Mouse (Mus musculus) forebrain, embryonic 15.5 days (tissue): ENCODE measurements around the gene AC131692.1. TPM values are rescaled to one million over a fixed set of nuclear protein-coding genes. Genes with fewer than 3 reads are reported as not detected.

Source experiments
- ATAC-seq: fragments of 200-750 bp; cut with Nextera tagmentation; replicated peaks from 2 replicates; pipeline ENCODE4 v1.8.0; 2017; ENCODE audit warnings: mild to moderate bottlenecking, moderate TSS enrichment, moderate library complexity
- H3K27ac ChIP-seq: fragments of 300-500 bp; sonication (generic); replicated peaks from 2 replicates; pipeline ENCODE4 v1.5.1; 2015; ENCODE audit warnings: mild to moderate bottlenecking, inconsistent platforms
- H3K27me3 ChIP-seq: fragments of 300-500 bp; sonication (generic); 2 replicates; pipeline ENCODE4 v1.6.1; 2015; ENCODE audit warnings: inconsistent platforms
- H3K36me3 ChIP-seq: fragments of 300-500 bp; sonication (generic); 2 replicates; pipeline ENCODE4 v1.6.1; 2015; ENCODE audit warnings: mild to moderate bottlenecking, inconsistent platforms
- H3K4me1 ChIP-seq: fragments of 300-500 bp; sonication (generic); 2 replicates; pipeline ENCODE4 v1.6.1; 2015; ENCODE audit warnings: inconsistent platforms
- H3K4me2 ChIP-seq: fragments of 300-500 bp; sonication (generic); replicated peaks from 2 replicates; pipeline ENCODE4 v1.6.1; 2015; ENCODE audit warnings: mild to moderate bottlenecking, inconsistent platforms
- H3K4me3 ChIP-seq: fragments of 300-500 bp; sonication (generic); 2 replicates; pipeline ENCODE4 v1.5.1; 2015; ENCODE audit warnings: mild to moderate bottlenecking, inconsistent platforms
- H3K9ac ChIP-seq: fragments of 300-500 bp; sonication (generic); replicated peaks from 2 replicates; pipeline ENCODE4 v1.6.1; 2015; ENCODE audit warnings: mild to moderate bottlenecking, inconsistent platforms
- H3K9me3 ChIP-seq: fragments of 300-500 bp; sonication (generic); 2 replicates; pipeline ENCODE4 v1.6.1; 2016; ENCODE audit warnings: inconsistent platforms
- WGBS: fragments of 180-500 bp; shearing (Covaris S2); methylation state at CpG from one replicate; pipeline ENCODE4 v1.1.7; 2015; ENCODE audit warnings: mixed read lengths; 5-methylcytosine and 5-hydroxymethylcytosine counted together
- microRNA-seq: library from miRNA; unstranded; fragments of <30 nt; microRNA quantifications from one replicate; pipeline ENCODE4, GENCODE M21; 2016
- polyA plus RNA-seq: library from polyadenylated mRNA; unstranded; fragments of >200 nt; fragmentation: Nextera tagmentation; extraction: Ambion mirVana; gene quantifications from 2 replicates; pipeline ENCODE4 v1.2.1, GENCODE M21; 2015

Gene AC131692.1
- polyA plus RNA-seq, 1 experiment from 2014 or later = 0.37 TPM

DNA sequence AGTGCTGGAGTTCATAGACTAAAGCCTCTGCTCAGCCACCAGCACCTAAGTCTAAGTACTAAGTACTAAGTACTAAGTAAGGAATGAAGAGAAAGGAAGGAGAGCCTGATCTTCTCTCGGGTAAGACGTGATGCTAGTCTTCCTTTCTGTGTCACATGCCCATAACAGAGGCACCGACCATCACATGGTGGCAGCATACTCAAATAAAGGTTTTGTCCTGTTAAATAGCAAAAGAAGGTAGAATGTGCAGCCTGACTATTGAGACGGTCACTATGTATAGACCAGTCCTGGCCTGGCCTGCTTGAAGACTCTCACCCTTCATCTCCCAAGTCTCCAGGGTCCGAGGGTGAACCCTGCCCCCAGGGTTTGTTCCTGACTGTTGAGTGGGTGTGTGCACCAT is 50.6 kb downstream of the AC131692.1 start:
- H3K4me1 ChIP-seq = peaks cover 10% of the 10 kb centered on the region
- H3K9me3 ChIP-seq = no peaks in the 10 kb centered on the region
- WGBS = 81% methylated on average over 5 of the region's 5 CpGs

More for the DNA sequence above, 50.6 kb downstream of the AC131692.1 start:
- Histone ChIP-seq H3K9ac (no peak overlapping the region), H3K27me3 (no peaks in the 10 kb centered on the region), H3K36me3 (no peaks in the 10 kb centered on the region), H3K4me2 (no peak overlapping the region), H3K27ac (no peak overlapping the region), H3K4me3 (no peak overlapping the region)
- no peak for ATAC-seq

Small RNAs within 50 kb of the gene (microRNA-seq; reads per million reads assigned to microRNA genes)
- gene Mir6988 = 1.1 reads per million

Other genes with a start within 250 kb of the AC131692.1 start
- gene Frmd8, start 219.1 kb upstream of the AC131692.1 start, polyA plus RNA-seq = 19.5 and 23.3 TPM in 2 replicates
- 1.2 and 1.7 TPM in 2 replicates for gene Slc25a45, start 216.6 kb upstream of the AC131692.1 start, polyA plus RNA-seq
- gene Tigd3, start 200.3 kb upstream of the AC131692.1 start, polyA plus RNA-seq = 12.9 and 14.3 TPM in 2 replicates
- gene Dpf2, start 181.4 kb upstream of the AC131692.1 start, polyA plus RNA-seq = 120 and 137 TPM in 2 replicates
- gene Cdc42ep2, start 169.6 kb upstream of the AC131692.1 start, polyA plus RNA-seq = 9.1 and 10.1 TPM in 2 replicates
- gene Pola2, start 130.2 kb upstream of the AC131692.1 start, polyA plus RNA-seq = 35.5 and 36.2 TPM in 2 replicates
- gene Slc22a20, start 108.3 kb upstream of the AC131692.1 start, polyA plus RNA-seq = not detected in 2 replicates
- 1.6 and 1.8 TPM in 2 replicates for gene Capn1, start 78.5 kb upstream of the AC131692.1 start, polyA plus RNA-seq
- gene Syvn1, start 47.8 kb upstream of the AC131692.1 start, polyA plus RNA-seq = 25.7 and 26.5 TPM in 2 replicates
- gene Mrpl49, start 36.6 kb upstream of the AC131692.1 start, polyA plus RNA-seq = 71.5 and 72.4 TPM in 2 replicates
- gene Fau, start 36.6 kb upstream of the AC131692.1 start, polyA plus RNA-seq = 582 and 618 TPM in 2 replicates
- gene Znhit2, start 33.2 kb upstream of the AC131692.1 start, polyA plus RNA-seq = 33.0 and 35.9 TPM in 2 replicates
- gene Tm7sf2, start 26.0 kb upstream of the AC131692.1 start, polyA plus RNA-seq = 34.9 and 36.3 TPM in 2 replicates
- 76.3 and 89.3 TPM in 2 replicates for gene Vps51, start 17.2 kb upstream of the AC131692.1 start, polyA plus RNA-seq
- not detected in 2 replicates for gene Tmem262, start 14.4 kb upstream of the AC131692.1 start, polyA plus RNA-seq
- gene Gm28374, start 12.2 kb upstream of the AC131692.1 start, polyA plus RNA-seq = 2.1 and 2.6 TPM in 2 replicates
- gene Zfpl1, start 9.5 kb upstream of the AC131692.1 start, polyA plus RNA-seq = 80.8 and 83.5 TPM in 2 replicates
- 19.3 and 22.3 TPM in 2 replicates for gene Cdca5, start 9.4 kb upstream of the AC131692.1 start, polyA plus RNA-seq
- gene Naaladl1, start 11.4 kb downstream of the AC131692.1 start, polyA plus RNA-seq = 0.33 and 0.53 TPM in 2 replicates
- gene Sac3d1, start 24.2 kb downstream of the AC131692.1 start, polyA plus RNA-seq = 53.5 and 56.5 TPM in 2 replicates
- 43.1 and 45.6 TPM in 2 replicates for gene Snx15, start 33.9 kb downstream of the AC131692.1 start, polyA plus RNA-seq
- 0.13 TPM in 1 of 2 replicates, not detected in the other for gene Batf2, start 46.6 kb downstream of the AC131692.1 start, polyA plus RNA-seq
- gene Arl2, start 47.1 kb downstream of the AC131692.1 start, polyA plus RNA-seq = 84.4 and 90.1 TPM in 2 replicates
- not detected in 2 replicates for gene Majin, start 90.0 kb downstream of the AC131692.1 start, polyA plus RNA-seq
- gene Gpha2, start 132.0 kb downstream of the AC131692.1 start, polyA plus RNA-seq = not detected in 2 replicates
- gene Ppp2r5b, start 141.5 kb downstream of the AC131692.1 start, polyA plus RNA-seq = 95.5 and 98.5 TPM in 2 replicates
- gene Atg2a, start 147.2 kb downstream of the AC131692.1 start, polyA plus RNA-seq = 9.7 and 10.1 TPM in 2 replicates
- gene Ehd1, start 182.3 kb downstream of the AC131692.1 start, polyA plus RNA-seq = 88.1 TPM in 2 replicates
- gene Cdc42bpg, start 212.0 kb downstream of the AC131692.1 start, polyA plus RNA-seq = 0.31 and 0.67 TPM in 2 replicates
- 94.6 and 97.7 TPM in 2 replicates for gene Men1, start 240.6 kb downstream of the AC131692.1 start, polyA plus RNA-seq
- gene Map4k2, start 246.7 kb downstream of the AC131692.1 start, polyA plus RNA-seq = 12.7 and 14.1 TPM in 2 replicates